Mouse (Mus musculus): ENCODE measurements around the gene Pkp4. TPM values are rescaled to one million over a fixed set of nuclear protein-coding genes. Genes with fewer than 3 reads are reported as not detected.

The Pkp4 gene
- total and polyA plus RNA-seq, 3 experiments: not detected

DNA sequence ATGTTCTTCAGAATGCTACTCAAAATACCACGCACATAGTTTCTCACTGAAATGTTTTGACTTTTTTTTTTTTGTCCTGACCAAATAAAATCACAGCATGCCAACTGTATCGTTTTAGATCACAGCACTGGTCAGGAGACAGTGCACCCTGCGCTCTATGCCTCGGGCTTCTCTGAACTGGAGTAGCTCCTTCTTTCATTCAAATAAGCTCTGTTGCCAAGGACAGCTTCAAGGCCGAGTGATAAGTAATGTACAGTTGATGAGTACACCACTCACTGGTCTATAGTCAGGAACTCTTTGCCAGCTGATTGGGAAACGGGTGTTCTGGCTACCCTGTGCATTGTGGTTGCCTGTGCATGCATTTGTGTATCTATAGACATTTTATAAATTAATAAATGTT, 141.8 kb downstream of the Pkp4 start:
- TF ChIP-seq NRF1 (IDR thresholded peaks at IDR 0.05; ENCODE audit: insufficient read depth, low read depth, low read length, poor library complexity, severe bottlenecking) (no peak), NELFE (IDR thresholded peaks at IDR 0.05; ENCODE audit: low read depth, low read length) (no peak), ZC3H11A (IDR thresholded peaks at IDR 0.05; ENCODE audit: low read depth, low read length) (no peak), SIN3A (IDR thresholded peaks at IDR 0.05; ENCODE audit: low read length) (no peak), SMC3 (IDR thresholded peaks at IDR 0.05; ENCODE audit: low read depth, low read length) (no peak), CTCF (IDR thresholded peaks at IDR 0.05 in 2 of 3, conservative IDR thresholded peaks at IDR 0.05 in 1 of 3; ENCODE audit: control insufficient read depth in 1 of 3, insufficient read depth in 1 of 3, low read depth in 2 of 3, low read length in 3 of 3, poor library complexity in 1 of 3, severe bottlenecking in 1 of 3) (no peak), HCFC1 (IDR thresholded peaks at IDR 0.05; ENCODE audit: low read depth, low read length) (no peak), RAD21 (IDR thresholded peaks at IDR 0.05; ENCODE audit: low read depth, low read length) (no peak), ZNF384 (IDR thresholded peaks at IDR 0.05; ENCODE audit: low read depth, low read length) (no peak), TBP (IDR thresholded peaks at IDR 0.05; ENCODE audit: low read depth, low read length) (no peak), MXI1 (IDR thresholded peaks at IDR 0.05; ENCODE audit: low read depth, low read length) (no peak), ZMIZ1 (IDR thresholded peaks at IDR 0.05; ENCODE audit: low read depth, low read length) (no peak), MAFK (IDR thresholded peaks at IDR 0.05; ENCODE audit: borderline replicate concordance, low read depth, low read length) (no peak), CHD2 (IDR thresholded peaks at IDR 0.05; ENCODE audit: low read length) (no peak), GABPA (IDR thresholded peaks at IDR 0.05; ENCODE audit: low read depth, low read length) (no peak), GATA1 (IDR thresholded peaks at IDR 0.05; ENCODE audit: low read depth, low read length) (no peak), UBTF (IDR thresholded peaks at IDR 0.05; ENCODE audit: borderline replicate concordance, insufficient read depth, low read depth, low read length) (no peak)
- Histone ChIP-seq H3K36me3 (ENCODE audit: control insufficient read depth in 1 of 2, insufficient read depth in 2 of 2, low read length in 2 of 2) (no peaks in the 10 kb centered on the region), H3K79me2 (ENCODE audit: control insufficient read depth, insufficient read depth, low read length, poor library complexity) (no peaks in the 10 kb centered on the region), H3K27ac (ENCODE audit: control insufficient read depth, low read depth, low read length) (no peak overlapping the region), H3K27me3 (ENCODE audit: control insufficient read depth in 1 of 2, insufficient read depth in 2 of 2, low read length in 2 of 2) (no peaks in the 10 kb centered on the region), H3K9ac (ENCODE audit: control insufficient read depth, low read depth, low read length, poor library complexity, severe bottlenecking) (no peak overlapping the region), H3K9me3 (replicated peaks; ENCODE audit: insufficient read depth, low read length) (no peaks in the 10 kb centered on the region), H3K4me3 (ENCODE audit: control insufficient read depth in 1 of 2, insufficient read depth in 1 of 2, low read depth in 2 of 2, low read length in 2 of 2) (no peak overlapping the region), H3K4me1 (ENCODE audit: control insufficient read depth in 1 of 2, insufficient read depth in 2 of 2, low read length in 2 of 2) (no peaks in the 10 kb centered on the region)
- no peak for DNase-seq (ENCODE audit: low read depth, low spot score)

DNA sequence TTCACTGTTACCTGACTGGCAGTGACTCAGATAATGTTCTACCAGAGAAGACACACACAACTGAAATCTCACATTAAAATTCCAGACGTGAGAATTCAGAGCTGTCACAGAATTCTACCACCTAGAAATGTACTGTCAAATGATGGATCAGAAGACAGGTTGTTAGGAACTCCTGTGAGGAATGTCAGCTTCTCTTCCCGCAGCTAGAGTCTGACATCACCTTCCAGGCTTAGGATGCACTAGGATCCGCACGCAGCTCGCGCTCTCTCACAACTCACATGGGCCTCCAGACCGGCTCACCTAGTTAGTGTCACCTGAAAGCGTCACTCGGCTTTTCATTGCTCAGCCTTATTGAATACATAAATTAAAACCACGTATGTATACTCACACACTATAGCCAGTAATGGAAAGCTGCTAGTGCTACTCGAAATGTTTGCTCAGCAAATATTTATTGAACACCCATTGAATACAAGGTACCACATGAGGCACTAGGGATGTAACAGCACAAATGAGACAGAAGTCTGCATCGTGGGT, 142.9 kb downstream of the Pkp4 start:
- TF ChIP-seq JUND (IDR thresholded peaks at IDR 0.05; ENCODE audit: low read depth, low read length): no peak
- TF ChIP-seq TAL1 (IDR thresholded peaks at IDR 0.05; ENCODE audit: low read length): no peak
- no peak for TF ChIP-seq GABPA (IDR thresholded peaks at IDR 0.05; ENCODE audit: low read depth, low read length)
- TF ChIP-seq ZMIZ1 (IDR thresholded peaks at IDR 0.05; ENCODE audit: low read depth, low read length): no peak
- no peak for TF ChIP-seq HCFC1 (IDR thresholded peaks at IDR 0.05; ENCODE audit: low read depth, low read length)
- TF ChIP-seq NRF1 (IDR thresholded peaks at IDR 0.05; ENCODE audit: insufficient read depth, low read depth, low read length, poor library complexity, severe bottlenecking): no peak
- TF ChIP-seq POLR2AphosphoS2 (IDR thresholded peaks at IDR 0.05; ENCODE audit: low read length): no peak
- no peak for TF ChIP-seq ZKSCAN1 (IDR thresholded peaks at IDR 0.05; ENCODE audit: low read depth, low read length)
- TF ChIP-seq SMC3 (IDR thresholded peaks at IDR 0.05; ENCODE audit: low read depth, low read length): no peak
- TF ChIP-seq POLR2AphosphoS5 (IDR thresholded peaks at IDR 0.05; ENCODE audit: borderline replicate concordance, low read depth, low read length): no peak
- Histone ChIP-seq H3K4me1 (ENCODE audit: control insufficient read depth in 1 of 2, insufficient read depth in 2 of 2, low read length in 2 of 2) (no peaks in the 10 kb centered on the region), H3K27ac (ENCODE audit: control insufficient read depth, low read depth, low read length) (no peak overlapping the region), H3K4me3 (ENCODE audit: control insufficient read depth in 1 of 2, insufficient read depth in 1 of 2, low read depth in 2 of 2, low read length in 2 of 2) (no peak overlapping the region), H3K27me3 (ENCODE audit: control insufficient read depth in 1 of 2, insufficient read depth in 2 of 2, low read length in 2 of 2) (no peaks in the 10 kb centered on the region), H3K9ac (ENCODE audit: control insufficient read depth, low read depth, low read length, poor library complexity, severe bottlenecking) (no peak overlapping the region), H3K36me3 (ENCODE audit: control insufficient read depth in 1 of 2, insufficient read depth in 2 of 2, low read length in 2 of 2) (no peaks in the 10 kb centered on the region), H3K79me2 (ENCODE audit: control insufficient read depth, insufficient read depth, low read length, poor library complexity) (no peaks in the 10 kb centered on the region), H3K9me3 (replicated peaks; ENCODE audit: insufficient read depth, low read length) (no peaks in the 10 kb centered on the region)
- DNase-seq (ENCODE audit: low read depth, low spot score): no peak
